Mouse (Mus musculus) adrenal gland, adult 8-10 months (tissue): ENCODE data around the gene Rnf141. TPM values are rescaled to one million over a fixed set of nuclear protein-coding genes. Genes with fewer than 3 reads are reported as not detected.
A peak's percentile ranks its signal among the peaks of the same experiment; 100 is the strongest.

Source experiments
- DNase-seq: peaks from one replicate; pipeline ENCODE4 v3.0.0; 2022
- total RNA-seq, 4 experiments: library from RNA; stranded (reverse); gene quantifications; 2 replicates each; pipeline ENCODE4 v1.2.4; 2022

Gene Rnf141
- total RNA-seq, 4 experiments from 2014 or later: 62.0 to 88.2 (median 80.4) TPM

DNA sequence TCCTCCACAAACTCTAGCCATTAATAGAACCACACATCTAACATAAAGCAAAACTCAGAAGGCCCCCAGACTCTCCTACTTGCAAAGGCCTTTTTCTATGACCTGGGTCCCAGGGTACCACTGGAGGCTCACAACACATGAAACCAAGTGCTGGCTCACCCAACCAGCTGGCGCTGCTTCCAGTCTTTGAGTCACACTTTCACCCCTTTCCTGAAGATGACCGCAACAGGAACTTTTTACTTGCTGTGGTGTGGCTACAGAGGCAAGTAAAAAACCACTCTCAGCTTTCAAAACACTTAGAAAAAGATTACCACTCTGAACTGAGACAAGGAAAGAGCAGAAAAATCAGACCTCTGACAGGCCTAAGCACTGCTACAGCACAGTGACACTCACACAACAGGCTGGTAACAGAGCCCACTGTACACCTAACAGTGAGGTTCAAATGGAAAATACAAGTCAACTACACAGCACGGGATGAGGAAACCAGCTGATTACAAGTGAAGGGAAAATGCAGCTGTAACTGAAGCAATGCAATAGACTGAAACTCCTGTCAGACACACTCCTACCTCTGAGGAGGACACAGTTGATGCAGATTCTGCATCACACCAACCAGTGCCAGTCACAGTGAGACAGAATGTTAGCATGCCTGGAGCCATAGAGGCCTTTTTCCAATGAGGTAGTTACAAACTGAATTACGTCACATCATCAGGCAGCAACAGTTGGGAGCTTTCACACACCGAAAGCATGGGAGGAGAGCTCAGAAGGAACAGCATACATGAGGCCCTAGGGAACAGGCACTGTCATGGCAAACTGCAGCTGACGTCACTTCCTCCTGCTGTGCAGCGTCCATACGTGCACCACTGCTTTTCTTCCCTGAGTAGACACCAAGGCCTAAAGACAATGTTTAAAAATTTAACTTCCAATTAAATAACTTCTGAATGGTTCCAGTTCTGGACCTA is 20.0 kb downstream of the Rnf141 start:
- DNase-seq: no peak

DNA sequence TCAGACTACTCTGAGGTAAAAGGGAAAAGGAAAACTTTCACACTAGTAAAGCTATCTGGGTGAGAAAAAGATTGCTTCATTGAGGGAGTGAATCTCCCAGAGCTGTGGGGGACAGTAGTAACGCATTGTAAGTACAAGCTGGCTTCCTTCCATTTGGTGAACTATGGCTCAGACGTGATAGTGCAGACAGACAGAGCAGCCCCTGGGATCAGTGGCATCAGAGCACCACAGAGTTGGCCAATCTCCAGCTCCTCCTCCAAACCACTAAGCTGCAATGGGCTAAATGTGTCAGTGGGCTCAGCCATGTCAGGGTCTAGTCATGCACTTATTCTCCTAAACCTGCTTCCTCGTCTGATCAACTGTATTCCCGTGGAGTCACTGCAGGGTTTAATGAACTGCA is 20.7 kb downstream of the Rnf141 start:
- no peak for DNase-seq

DNA sequence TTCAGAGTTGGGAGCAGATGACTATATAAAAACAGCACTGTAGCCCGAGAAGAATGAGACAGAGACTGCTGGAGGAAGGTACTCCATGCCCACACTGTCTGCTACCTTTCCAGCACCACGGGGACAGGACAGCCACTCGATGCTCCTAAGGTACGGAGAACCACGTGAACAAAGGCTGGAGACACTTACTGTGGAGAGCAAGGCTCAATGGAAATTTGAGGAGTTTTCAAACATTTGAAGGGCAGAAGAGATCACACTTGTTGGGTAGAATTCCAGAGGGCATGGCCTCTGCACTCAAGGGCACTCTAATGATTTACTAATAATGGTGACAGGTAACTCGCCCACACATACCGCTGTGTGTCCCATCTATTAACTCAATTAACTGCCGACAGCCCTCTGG is 21.2 kb downstream of the Rnf141 start:
- DNase-seq: no peak

DNA sequence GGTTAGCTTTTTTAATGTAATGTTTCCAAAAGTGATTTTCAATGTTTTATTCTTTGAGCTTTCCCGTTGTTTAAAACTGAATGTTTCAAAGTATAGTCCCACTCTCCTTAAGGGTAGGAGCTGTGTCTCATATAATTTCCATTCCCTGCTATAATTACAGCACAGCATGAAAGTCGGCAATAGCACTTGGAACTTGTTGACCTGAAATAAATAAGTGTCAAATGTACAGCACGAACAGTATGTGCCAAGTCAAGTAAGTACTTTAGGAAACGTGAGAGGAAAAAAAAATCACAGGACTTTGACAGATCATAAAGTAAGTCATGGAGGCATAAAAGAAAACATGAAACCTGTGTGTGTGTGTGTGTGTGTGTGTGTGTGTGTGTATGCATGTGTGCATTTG is 22.2 kb downstream of the Rnf141 start:
- DNase-seq: no peak

GRCm38 (mm10) chr7:110821653-110822052 is 22.6 kb downstream of the Rnf141 start:
- DNase-seq: peak; percentile 58

- DNase-seq: peak; percentile 66
These were observed 23.2 kb downstream of the Rnf141 start for GRCm38 (mm10) chr7:110821068-110821467.

DNA sequence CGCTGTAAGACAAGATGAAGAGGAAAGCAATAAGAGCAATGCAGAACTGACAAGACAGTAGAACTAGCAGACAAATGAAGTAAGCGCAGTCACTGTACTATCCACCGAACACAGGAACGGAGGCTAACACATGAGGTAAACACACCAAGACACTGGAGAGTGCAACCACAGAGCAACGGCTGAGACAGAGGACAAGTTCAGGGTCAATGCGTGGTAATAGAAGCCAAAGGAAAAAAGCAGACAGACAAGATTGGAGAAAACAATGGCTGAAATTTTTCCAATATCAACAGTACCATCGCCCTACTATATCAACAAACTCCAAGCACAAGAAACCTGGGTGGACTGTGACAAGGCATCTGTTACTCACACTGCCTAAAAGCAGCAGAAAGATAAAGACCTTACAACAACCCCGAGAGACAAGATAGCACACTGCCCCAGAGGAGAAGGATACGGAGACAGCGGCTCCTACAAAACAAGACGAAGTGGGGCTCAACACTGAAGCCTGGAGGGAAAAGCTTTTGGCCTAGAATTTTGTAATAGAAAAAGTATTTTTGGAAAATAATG is 25.4 kb downstream of the Rnf141 start:
- DNase-seq: no peak

DNA sequence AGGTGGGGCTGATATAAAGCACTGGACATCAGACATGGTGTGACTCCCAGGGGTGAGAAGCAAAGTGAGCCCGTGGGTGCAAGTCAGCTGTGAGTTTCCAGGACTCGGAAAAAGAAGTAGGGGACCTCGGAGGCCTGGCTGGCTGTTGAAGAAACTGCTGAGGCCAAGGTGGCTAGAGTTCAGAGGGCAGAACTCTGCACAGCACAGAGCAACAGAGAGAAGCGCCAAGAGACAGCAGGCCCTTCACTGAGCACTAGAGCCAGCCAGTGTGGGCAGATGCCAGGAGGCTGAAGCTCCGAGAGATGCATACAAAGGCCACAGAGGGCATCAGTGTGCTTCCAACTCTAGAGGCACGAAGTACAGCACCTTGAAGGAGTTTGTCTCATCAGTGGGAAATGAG is 26.1 kb downstream of the Rnf141 start:
- no peak for DNase-seq

DNA sequence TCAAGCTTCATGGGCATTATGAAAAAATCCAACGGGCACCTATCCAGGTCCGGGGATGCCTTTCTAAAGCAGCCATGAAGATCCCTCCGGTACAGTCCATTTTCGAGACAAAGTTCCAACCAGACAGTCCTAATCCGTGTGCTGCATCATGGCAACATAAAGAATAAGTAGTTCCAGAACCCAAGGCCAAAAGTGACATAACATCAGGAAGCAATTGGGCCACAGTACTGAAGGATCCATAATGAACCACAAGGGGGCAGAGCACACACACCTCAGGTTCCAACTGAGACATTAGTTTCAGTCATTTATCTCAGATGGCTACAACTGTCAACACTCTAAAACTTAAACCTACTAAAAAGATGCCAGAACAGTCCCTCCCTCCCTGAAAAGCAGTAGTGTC is 28.2 kb downstream of the Rnf141 start:
- DNase-seq: no peak

DNA sequence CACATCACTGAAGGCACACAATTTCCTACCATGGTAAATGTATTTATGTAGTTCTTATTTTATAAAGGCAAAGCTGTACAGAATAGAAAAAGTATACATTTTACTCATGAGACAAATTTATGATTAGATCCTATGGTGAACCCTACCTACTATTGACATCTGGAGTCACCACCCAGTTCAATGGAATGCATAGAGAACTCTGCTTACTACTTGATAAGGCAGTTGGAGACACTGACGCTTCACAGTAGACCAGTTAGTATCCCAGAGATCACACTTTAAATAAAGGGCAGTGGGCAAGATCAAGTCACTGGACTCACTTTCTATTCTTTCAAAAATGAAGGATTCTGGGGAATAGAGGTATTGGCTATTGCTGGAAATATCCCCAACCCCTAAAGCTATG is 30.3 kb downstream of the Rnf141 start:
- DNase-seq: no peak

DNA sequence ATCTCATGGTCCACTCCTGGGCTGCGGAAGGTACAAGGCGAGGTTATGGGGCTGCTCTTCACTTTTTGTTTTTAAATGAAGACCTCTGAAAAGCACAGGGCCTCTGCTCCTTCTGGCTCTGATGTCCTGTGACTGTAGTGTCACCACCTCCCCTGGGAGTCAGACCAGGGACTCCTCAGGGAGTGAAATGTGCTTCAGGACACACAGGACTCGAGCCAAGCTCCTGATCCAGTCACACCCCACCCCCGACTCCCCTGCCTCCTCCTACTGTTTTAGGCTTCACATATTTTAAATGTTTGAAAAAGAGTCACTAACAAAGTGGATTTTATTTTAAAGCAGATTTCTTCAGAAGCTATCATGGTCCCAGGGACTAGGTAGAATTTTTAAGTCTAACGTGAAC is 32.7 kb downstream of the Rnf141 start:
- DNase-seq: no peak

DNA sequence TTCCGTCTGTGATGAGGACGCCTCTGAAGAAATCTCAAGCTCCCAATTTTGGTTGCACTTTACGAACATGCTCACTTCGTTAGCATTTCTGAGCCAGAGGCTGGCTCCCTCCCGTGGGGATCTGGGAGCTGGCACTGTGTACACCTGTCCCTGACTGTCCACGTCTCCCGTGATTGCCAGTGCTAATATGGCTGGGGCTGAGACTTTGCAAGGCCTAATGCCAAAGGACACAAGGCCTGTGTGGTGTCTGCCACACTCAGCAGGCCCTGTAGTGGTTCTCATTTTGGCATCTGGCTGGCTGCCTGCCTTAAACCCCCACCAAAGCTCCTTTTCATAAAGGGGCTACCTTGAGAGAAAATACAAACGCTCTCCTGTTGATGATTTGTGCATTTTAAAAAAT is 33.3 kb downstream of the Rnf141 start:
- DNase-seq: no peak

- no peak for DNase-seq
These were observed 34.4 kb downstream of the Rnf141 start for GRCm38 (mm10) chr7:110809585-110810557.

- no peak for DNase-seq
These were observed 35.3 kb downstream of the Rnf141 start for GRCm38 (mm10) chr7:110808962-110809361.

DNA sequence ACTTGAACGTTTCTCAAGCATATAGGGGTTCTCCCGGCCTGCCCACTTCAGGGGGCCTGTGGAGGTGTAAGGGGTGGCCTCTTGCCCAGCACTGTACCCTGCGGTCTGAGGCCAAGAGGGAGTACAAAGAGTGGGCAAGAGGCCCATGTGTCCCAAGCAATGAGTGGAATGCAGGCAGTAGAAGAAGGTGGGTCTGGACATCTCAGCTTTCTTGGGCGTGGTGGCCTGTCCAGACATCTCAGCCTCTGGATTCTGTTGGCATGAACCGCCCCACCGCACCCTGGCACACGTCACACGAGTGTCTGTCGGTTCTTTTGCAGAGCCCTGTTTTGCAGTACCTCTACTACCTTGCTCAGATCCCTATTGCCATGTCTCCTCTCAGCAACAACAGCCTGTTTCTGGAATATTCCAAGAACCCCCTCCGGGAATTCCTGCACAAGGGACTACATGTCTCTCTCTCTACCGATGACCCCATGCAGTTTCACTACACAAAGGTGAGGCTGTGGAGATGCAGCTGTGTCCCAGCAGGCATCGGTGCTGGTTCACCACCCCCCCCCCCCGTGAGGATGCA is 36.7 kb downstream of the Rnf141 start:
- no peak for DNase-seq

GRCm38 (mm10) chr7:110804266-110804665 is 40.0 kb downstream of the Rnf141 start:
- DNase-seq: peak; percentile 40

GRCm38 (mm10) chr7:110803131-110803530 is 41.1 kb downstream of the Rnf141 start:
- no peak for DNase-seq

DNA sequence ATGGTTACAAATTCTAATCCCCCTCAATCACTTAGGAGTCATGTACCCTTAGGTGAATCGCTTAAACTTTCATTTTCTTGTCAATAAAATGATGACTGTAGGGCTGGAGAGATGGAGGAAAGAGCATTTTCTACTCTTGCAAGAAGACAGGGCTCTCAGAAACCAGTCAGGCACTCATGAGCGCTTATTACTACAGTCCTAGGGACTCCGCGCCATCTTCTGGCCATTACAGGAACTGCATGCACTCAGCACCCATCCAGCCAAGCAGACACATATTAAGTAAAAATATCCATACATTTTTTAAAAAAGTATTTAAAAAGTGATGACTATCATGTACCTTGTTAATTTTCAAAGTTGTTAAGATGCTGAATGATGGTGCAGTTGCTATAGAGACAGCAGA is 43.2 kb downstream of the Rnf141 start:
- peak; percentile 60 for DNase-seq

- DNase-seq: no peak
These were observed 46.4 kb downstream of the Rnf141 start for GRCm38 (mm10) chr7:110797722-110798409.

- no peak for DNase-seq
These were observed 47.7 kb downstream of the Rnf141 start for GRCm38 (mm10) chr7:110796367-110797051.

DNA sequence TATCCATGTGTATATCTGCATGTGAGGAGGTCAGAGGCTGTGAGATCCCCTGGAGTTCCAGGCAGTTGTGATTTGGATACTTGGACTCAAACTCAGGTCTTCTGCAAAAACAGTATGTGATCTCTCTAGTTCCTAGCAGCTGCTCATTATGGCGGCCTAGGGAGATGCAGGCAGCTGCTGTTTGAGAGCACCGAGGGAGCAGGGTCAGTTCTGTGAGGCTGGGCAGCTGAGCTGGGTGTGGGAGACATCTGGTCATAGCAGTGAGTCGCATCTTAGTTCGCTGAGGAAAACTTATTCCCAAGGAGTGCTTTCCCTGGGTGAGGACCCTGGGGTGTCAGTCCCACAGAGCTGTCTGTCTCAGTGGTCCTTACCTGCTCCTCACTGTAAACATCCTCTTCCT is 49.5 kb downstream of the Rnf141 start:
- DNase-seq: no peak
